Mouse (Mus musculus) adrenal gland, adult (tissue): Measurements from ENCODE around the gene Ptpn1.

Experiments used
- DNase-seq, 2 experiments: peaks; one replicate each; pipeline ENCODE4 v3.0.0; 2022 to 2023; ENCODE audit warnings: low spot score in 1 of 2; ENCODE audit not compliant: inconsistent age in 2 of 2

Ptpn1 gene

GRCm38 (mm10) chr2:167944193-167944592, 12.3 kb downstream of the Ptpn1 start:
- DNase-seq: no peak

- peak; percentile 64 to 82 for DNase-seq
Measured at GRCm38 (mm10) chr2:167945451-167945850, 13.6 kb downstream of the Ptpn1 start.

- no peak for DNase-seq
Measured at GRCm38 (mm10) chr2:167947251-167947650, 15.4 kb downstream of the Ptpn1 start.

GRCm38 (mm10) chr2:167948047-167948446, 16.2 kb downstream of the Ptpn1 start:
- DNase-seq: no peak

GRCm38 (mm10) chr2:167948557-167948956, 16.7 kb downstream of the Ptpn1 start:
- DNase-seq: no peak

- peak in 1 of 2 experiments; percentile 61 for DNase-seq
Measured at GRCm38 (mm10) chr2:167949250-167949649, 17.4 kb downstream of the Ptpn1 start.

- no peak for DNase-seq
Measured at GRCm38 (mm10) chr2:167949808-167950207, 18.0 kb downstream of the Ptpn1 start.

- DNase-seq: no peak
Measured at GRCm38 (mm10) chr2:167950681-167951080, 18.8 kb downstream of the Ptpn1 start.

- peak; percentile 80 to 87 for DNase-seq
Measured at GRCm38 (mm10) chr2:167951301-167952211, 19.7 kb downstream of the Ptpn1 start.

GRCm38 (mm10) chr2:167953819-167954218, 22.0 kb downstream of the Ptpn1 start:
- no peak for DNase-seq

GRCm38 (mm10) chr2:167954928-167955327, 23.1 kb downstream of the Ptpn1 start:
- no peak for DNase-seq

GRCm38 (mm10) chr2:167957539-167957938, 25.7 kb downstream of the Ptpn1 start:
- peak in 1 of 2 experiments; percentile 52 for DNase-seq

- DNase-seq: peak; percentile 63 to 81
Measured at GRCm38 (mm10) chr2:167958082-167958788, 26.4 kb downstream of the Ptpn1 start.

- peak; percentile 94 to 96 for DNase-seq
Measured at GRCm38 (mm10) chr2:167958843-167959242, 27.0 kb downstream of the Ptpn1 start.

- DNase-seq: peak in 1 of 2 experiments; percentile 71
Measured at GRCm38 (mm10) chr2:167959384-167959911, 27.6 kb downstream of the Ptpn1 start.

GRCm38 (mm10) chr2:167959996-167960395, 28.1 kb downstream of the Ptpn1 start:
- DNase-seq: no peak

- peak in 1 of 2 experiments; percentile 39 for DNase-seq
Measured at GRCm38 (mm10) chr2:167960584-167960983, 28.7 kb downstream of the Ptpn1 start.

GRCm38 (mm10) chr2:167962347-167962746, 30.5 kb downstream of the Ptpn1 start:
- peak in 1 of 2 experiments; percentile 64 for DNase-seq

GRCm38 (mm10) chr2:167963176-167963575, 31.3 kb downstream of the Ptpn1 start:
- no peak for DNase-seq

GRCm38 (mm10) chr2:167963778-167964300, 32.0 kb downstream of the Ptpn1 start:
- peak; percentile 50 to 75 for DNase-seq

GRCm38 (mm10) chr2:167964320-167964719, 32.5 kb downstream of the Ptpn1 start:
- peak in 1 of 2 experiments; percentile 53 for DNase-seq
